Mouse (Mus musculus) fat pad, adult 2 months (tissue): ENCODE measurements around the gene Cd9.

Experiments
- DNase-seq: peaks from one replicate; pipeline ENCODE4 v3.0.0-alpha.2; 2011; ENCODE audit warnings: low read depth, low spot score; ENCODE audit errors: extremely low read depth

Cd9 gene

GRCm38 (mm10) chr6:125494092-125494871 is at the start of gene Cd9:
Cd9 (minus strand) TSS chr6:125494791.
- DNase-seq = no peak

GRCm38 (mm10) chr6:125541296-125541695 is 46.7 kb upstream of the Cd9 start:
- no peak for DNase-seq

- DNase-seq = no peak
Measured at GRCm38 (mm10) chr6:125540826-125541225, 46.2 kb upstream of the Cd9 start.

- no peak for DNase-seq
Measured at GRCm38 (mm10) chr6:125540199-125540598, 45.6 kb upstream of the Cd9 start.

GRCm38 (mm10) chr6:125539423-125539822 is 44.8 kb upstream of the Cd9 start:
- no peak for DNase-seq

GRCm38 (mm10) chr6:125538469-125538868 is 43.9 kb upstream of the Cd9 start:
- DNase-seq = no peak

GRCm38 (mm10) chr6:125534990-125535389 is 40.4 kb upstream of the Cd9 start:
- DNase-seq = no peak

- DNase-seq = no peak
Measured at GRCm38 (mm10) chr6:125533104-125533650, 38.6 kb upstream of the Cd9 start.

GRCm38 (mm10) chr6:125529479-125529878 is 34.9 kb upstream of the Cd9 start:
- DNase-seq = no peak

- DNase-seq = no peak
Measured at GRCm38 (mm10) chr6:125528614-125529200, 34.1 kb upstream of the Cd9 start.

GRCm38 (mm10) chr6:125526066-125526465 is 31.5 kb upstream of the Cd9 start:
- no peak for DNase-seq

- no peak for DNase-seq
Measured at GRCm38 (mm10) chr6:125524027-125524426, 29.4 kb upstream of the Cd9 start.

GRCm38 (mm10) chr6:125521558-125522193 is 27.1 kb upstream of the Cd9 start:
- DNase-seq = no peak

- DNase-seq = no peak
Measured at GRCm38 (mm10) chr6:125515503-125516315, 21.1 kb upstream of the Cd9 start.

- no peak for DNase-seq
Measured at GRCm38 (mm10) chr6:125512950-125513596, 18.5 kb upstream of the Cd9 start.

- no peak for DNase-seq
Measured at GRCm38 (mm10) chr6:125511196-125511595, 16.6 kb upstream of the Cd9 start.

GRCm38 (mm10) chr6:125510645-125511044 is 16.1 kb upstream of the Cd9 start:
- no peak for DNase-seq

GRCm38 (mm10) chr6:125509783-125510182 is 15.2 kb upstream of the Cd9 start:
- no peak for DNase-seq

- DNase-seq = no peak
Measured at GRCm38 (mm10) chr6:125506427-125506826, 11.8 kb upstream of the Cd9 start.

- no peak for DNase-seq
Measured at GRCm38 (mm10) chr6:125504622-125505355, 10.2 kb upstream of the Cd9 start.
